Mouse (Mus musculus) kidney, postnatal 25 days (tissue): ENCODE measurements around the gene Tia1.
"Not testable (repeated sequence)": the region's sequence is repeated elsewhere in the genome, so short reads cannot be mapped to it uniquely, and the experiment has no call there.

Experiments
- DNase-seq, 2 experiments: peaks; one replicate each; pipeline ENCODE4 v3.0.0; 2021; ENCODE audit warnings: mixed read lengths in 2 of 2

Tia1 gene

GRCm38 (mm10) chr6:86404100-86404861 is at the start of gene Tia1:
TSS of gene Tia1 (plus strand) at chr6:86404219.
- peak; percentile 97 to 99 for DNase-seq

- no peak for DNase-seq
These were observed 49.1 kb upstream of the Tia1 start for GRCm38 (mm10) chr6:86354948-86355347.

- DNase-seq: no peak
These were observed 47.1 kb upstream of the Tia1 start for GRCm38 (mm10) chr6:86356956-86357355.

GRCm38 (mm10) chr6:86360691-86361090 is 43.3 kb upstream of the Tia1 start:
- DNase-seq: peak; percentile 76 to 88

GRCm38 (mm10) chr6:86361373-86361772 is 42.6 kb upstream of the Tia1 start:
- no peak for DNase-seq

GRCm38 (mm10) chr6:86364442-86365141 is 39.4 kb upstream of the Tia1 start:
- peak; percentile 79 to 80 for DNase-seq

GRCm38 (mm10) chr6:86365371-86366124 is 38.5 kb upstream of the Tia1 start, which contains the start of gene Fam136a:
TSS of gene Fam136a (plus strand) at chr6:86365646.
- peak; percentile 96 to 98 for DNase-seq

- peak; percentile 74 to 85 for DNase-seq
These were observed 37.7 kb upstream of the Tia1 start for GRCm38 (mm10) chr6:86366125-86366852.

- DNase-seq: no peak
These were observed 37.2 kb upstream of the Tia1 start for GRCm38 (mm10) chr6:86366853-86367249.

GRCm38 (mm10) chr6:86368479-86368878 is 35.5 kb upstream of the Tia1 start:
- DNase-seq: no peak

- DNase-seq: no peak
These were observed 33.8 kb upstream of the Tia1 start for GRCm38 (mm10) chr6:86370093-86370713.

GRCm38 (mm10) chr6:86370764-86371339 is 33.2 kb upstream of the Tia1 start, which contains the start of gene Snrpg:
TSS of gene Snrpg (plus strand) at chr6:86371304.
- no peak for DNase-seq

GRCm38 (mm10) chr6:86371340-86371911 is 32.6 kb upstream of the Tia1 start:
- peak; percentile 96 to 98 for DNase-seq

GRCm38 (mm10) chr6:86371950-86372516 is 32.0 kb upstream of the Tia1 start:
- DNase-seq: no peak

GRCm38 (mm10) chr6:86373556-86373955 is 30.5 kb upstream of the Tia1 start:
- DNase-seq: no peak

GRCm38 (mm10) chr6:86378341-86378740 is 25.7 kb upstream of the Tia1 start:
- no peak for DNase-seq

GRCm38 (mm10) chr6:86380112-86380511 is 23.9 kb upstream of the Tia1 start:
- not testable (repeated sequence) for DNase-seq

GRCm38 (mm10) chr6:86382551-86382950 is 21.5 kb upstream of the Tia1 start:
- DNase-seq: no peak

- DNase-seq: no peak
These were observed 20.6 kb upstream of the Tia1 start for GRCm38 (mm10) chr6:86383370-86383769.

GRCm38 (mm10) chr6:86384692-86385091 is 19.3 kb upstream of the Tia1 start:
- DNase-seq: no peak
